Mouse (Mus musculus) midbrain, embryonic 13.5 days (tissue): ENCODE measurements at regions not wholly inside any gene's neighbourhood (a gene's known extent, or its start where the extent isn't known, plus 50 kb on each side); places are given as distances from the start of the nearest gene placed in this dataset.

Experiments used
- ATAC-seq: fragments of 200-750 bp; cut with Nextera tagmentation; 2 replicates; pipeline ENCODE4 v1.8.0; 2017; ENCODE audit warnings: mild to moderate bottlenecking, moderate TSS enrichment, moderate library complexity
- H3K27ac ChIP-seq: fragments of 300-500 bp; sonication (generic); 2 replicates; pipeline ENCODE4 v1.5.1; 2015; ENCODE audit warnings: inconsistent platforms, mild to moderate bottlenecking, moderate library complexity
- H3K27me3 ChIP-seq: fragments of 300-500 bp; sonication (generic); 2 replicates; pipeline ENCODE4 v1.6.1; 2015; ENCODE audit warnings: mild to moderate bottlenecking, inconsistent platforms
- H3K36me3 ChIP-seq: fragments of 300-500 bp; sonication (generic); 2 replicates; pipeline ENCODE4 v1.6.1; 2015; ENCODE audit warnings: mild to moderate bottlenecking, inconsistent platforms
- H3K4me1 ChIP-seq: fragments of 300-500 bp; sonication (generic); replicated peaks from 2 replicates; pipeline ENCODE4 v1.6.1; 2015; ENCODE audit warnings: inconsistent platforms
- H3K4me2 ChIP-seq: fragments of 300-500 bp; sonication (generic); replicated peaks from 2 replicates; pipeline ENCODE4 v1.6.1; 2015; ENCODE audit warnings: moderate library complexity, mild to moderate bottlenecking, inconsistent platforms
- H3K4me3 ChIP-seq: fragments of 300-500 bp; sonication (generic); replicated peaks from 2 replicates; pipeline ENCODE4 v1.5.1; 2015; ENCODE audit warnings: mild to moderate bottlenecking, inconsistent platforms
- H3K9ac ChIP-seq: fragments of 300-500 bp; sonication (generic); replicated peaks from 2 replicates; pipeline ENCODE4 v1.6.1; 2015; ENCODE audit warnings: mild to moderate bottlenecking, inconsistent platforms
- H3K9me3 ChIP-seq: fragments of 300-500 bp; sonication (generic); 2 replicates; pipeline ENCODE4 v1.6.1; 2016; ENCODE audit warnings: mild to moderate bottlenecking, inconsistent platforms
- WGBS: fragments of 180-500 bp; shearing (Covaris S2); methylation state at CpG from one replicate; pipeline ENCODE4 v1.1.7; 2015; 5-methylcytosine and 5-hydroxymethylcytosine counted together

DNA sequence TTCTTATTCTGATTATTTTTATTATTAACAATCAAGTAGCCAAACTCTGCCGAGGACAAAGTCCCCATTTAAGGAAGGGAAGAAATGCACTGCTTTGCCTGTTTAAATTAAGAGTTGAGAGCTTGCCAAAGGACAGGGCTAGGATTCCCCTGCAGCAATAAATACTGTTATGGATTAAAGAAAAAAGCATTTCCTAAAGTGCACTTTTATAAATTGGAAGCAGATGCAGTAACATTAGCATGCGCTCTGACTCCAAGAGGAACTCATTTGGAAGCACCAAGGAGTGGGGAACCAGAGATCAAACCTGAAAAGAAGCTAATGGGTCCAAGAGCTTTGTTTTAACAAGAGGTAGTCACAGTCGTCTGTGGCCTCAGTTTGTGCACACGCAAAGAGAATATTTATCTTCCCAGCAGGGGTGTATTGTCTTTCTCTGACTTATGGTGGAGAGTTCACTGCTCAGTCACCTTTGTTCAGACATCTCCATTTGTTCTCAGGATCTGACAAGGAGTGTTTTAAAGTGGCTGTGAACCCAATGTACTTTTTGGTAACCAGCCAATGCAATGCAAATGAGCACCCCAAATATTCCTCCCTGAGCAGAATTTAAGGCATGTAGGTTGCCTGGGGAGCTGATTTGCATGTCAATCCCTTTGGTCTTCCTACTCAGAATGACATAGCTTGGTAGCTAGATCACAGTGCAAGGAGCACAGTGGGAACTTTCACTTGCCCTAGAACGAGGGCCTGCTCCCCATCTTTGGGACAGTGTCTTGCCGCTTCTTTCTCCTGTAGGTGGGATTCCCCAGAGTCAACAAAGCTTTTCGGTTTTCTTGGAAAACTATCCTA is 119.1 kb upstream of the Nbea start:
- Histone ChIP-seq H3K36me3 (no peaks in the 10 kb centered on the region), H3K4me1 (peaks cover 10% of the 10 kb centered on the region), H3K4me2 (no peak overlapping the region), H3K4me3 (no peak overlapping the region), H3K9me3 (no peaks in the 10 kb centered on the region), H3K27ac (no peak overlapping the region), H3K27me3 (no peaks in the 10 kb centered on the region), H3K9ac (no peak overlapping the region)
- no peak for ATAC-seq
- 24% methylated on average over 7 of the region's 7 CpGs for WGBS

- 87% methylated on average over 1 of the region's 1 CpGs for WGBS
- Histone ChIP-seq H3K4me1 (peaks cover 10% of the 10 kb centered on the region), H3K9ac (no peak overlapping the region), H3K9me3 (no peaks in the 10 kb centered on the region), H3K27me3 (no peaks in the 10 kb centered on the region), H3K4me2 (no peak overlapping the region), H3K27ac (no peak overlapping the region), H3K4me3 (no peak overlapping the region), H3K36me3 (no peaks in the 10 kb centered on the region)
- ATAC-seq: no peak
Measured at GRCm38 (mm10) chr3:56300769-56301168, 117.3 kb upstream of the Nbea start.

DNA sequence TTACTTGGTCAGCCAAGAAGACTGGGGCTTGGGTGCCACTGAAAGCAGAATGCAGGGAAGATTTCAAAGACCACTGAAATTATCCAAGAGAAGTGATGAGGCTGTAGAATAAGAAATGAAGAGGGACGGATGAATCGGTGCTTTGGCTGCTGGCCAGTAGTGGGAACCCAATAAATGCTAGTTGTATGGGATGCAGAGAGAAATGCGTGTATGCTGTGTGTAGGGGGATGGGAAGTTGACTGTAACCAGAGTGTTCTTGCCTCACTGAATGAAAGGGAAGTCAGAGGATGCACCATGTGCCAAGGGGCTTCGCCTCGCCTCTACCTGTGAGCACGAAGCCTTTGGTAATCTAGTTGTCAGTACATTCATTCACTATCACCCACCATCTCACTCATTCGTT is 112.1 kb upstream of the Nbea start:
- Histone ChIP-seq H3K9me3 (no peaks in the 10 kb centered on the region), H3K9ac (no peak overlapping the region)
- no peak for ATAC-seq

DNA sequence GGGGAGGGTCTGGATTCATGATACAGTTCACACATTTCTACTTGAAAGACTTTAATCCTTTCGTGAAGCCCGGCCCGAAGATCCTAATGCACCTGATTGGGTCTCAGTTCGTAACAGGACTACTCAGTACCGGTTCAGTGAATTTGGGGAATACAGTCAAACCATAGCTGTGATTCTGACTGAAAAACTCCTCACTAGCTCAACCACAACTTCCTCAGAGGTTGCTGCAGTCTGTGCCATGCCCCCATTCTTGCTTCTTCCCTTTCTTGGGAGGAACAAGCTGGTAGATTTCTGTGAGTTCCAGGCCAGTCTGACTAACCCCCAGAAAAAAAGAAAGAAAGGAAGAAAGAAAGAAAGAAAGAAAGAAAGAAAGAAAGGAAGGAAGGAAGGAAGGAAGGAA is 98.0 kb upstream of the Nbea start:
- H3K9me3 ChIP-seq: no peaks in the 10 kb centered on the region
- 88% methylated on average over 5 of the region's 5 CpGs for WGBS
- ATAC-seq: no peak
- H3K4me3 ChIP-seq: no peak overlapping the region
- H3K27ac ChIP-seq: no peak overlapping the region
- no peak overlapping the region for H3K4me2 ChIP-seq
- H3K27me3 ChIP-seq: no peaks in the 10 kb centered on the region
- no peak overlapping the region for H3K9ac ChIP-seq
- no peaks in the 10 kb centered on the region for H3K36me3 ChIP-seq
- no peaks in the 10 kb centered on the region for H3K4me1 ChIP-seq

More for the DNA sequence above, 112.1 kb upstream of the Nbea start:
- Histone ChIP-seq H3K27ac (no peak overlapping the region), H3K4me3 (no peak overlapping the region), H3K36me3 (no peaks in the 10 kb centered on the region), H3K27me3 (no peaks in the 10 kb centered on the region), H3K4me1 (no peaks in the 10 kb centered on the region), H3K4me2 (no peak overlapping the region)
- WGBS: 85% methylated on average over 7 of the region's 7 CpGs

- Histone ChIP-seq H3K4me2 (no peak overlapping the region), H3K9me3 (no peaks in the 10 kb centered on the region), H3K27ac (no peak overlapping the region), H3K27me3 (no peaks in the 10 kb centered on the region), H3K4me3 (no peak overlapping the region), H3K9ac (no peak overlapping the region), H3K4me1 (no peaks in the 10 kb centered on the region), H3K36me3 (no peaks in the 10 kb centered on the region)
- WGBS: 93% methylated on average over 6 of the region's 6 CpGs
- no peak for ATAC-seq
Measured at GRCm38 (mm10) chr3:56280330-56280957, 96.9 kb upstream of the Nbea start.

GRCm38 (mm10) chr3:56272587-56272986 is 89.1 kb upstream of the Nbea start:
- H3K4me2 ChIP-seq: no peak overlapping the region
- H3K4me1 ChIP-seq: no peaks in the 10 kb centered on the region
- H3K9me3 ChIP-seq: no peaks in the 10 kb centered on the region
- 91% methylated on average over 3 of the region's 3 CpGs for WGBS
- no peaks in the 10 kb centered on the region for H3K36me3 ChIP-seq
- ATAC-seq: no peak
- H3K27me3 ChIP-seq: no peaks in the 10 kb centered on the region
- no peak overlapping the region for H3K4me3 ChIP-seq
- no peak overlapping the region for H3K9ac ChIP-seq
- H3K27ac ChIP-seq: no peak overlapping the region

- Histone ChIP-seq H3K4me2 (no peak overlapping the region), H3K4me1 (no peaks in the 10 kb centered on the region), H3K36me3 (no peaks in the 10 kb centered on the region), H3K4me3 (no peak overlapping the region), H3K9ac (no peak overlapping the region), H3K27ac (no peak overlapping the region), H3K9me3 (no peaks in the 10 kb centered on the region), H3K27me3 (no peaks in the 10 kb centered on the region)
- 88% methylated on average over 6 of the region's 6 CpGs for WGBS
- no peak for ATAC-seq
Measured at GRCm38 (mm10) chr3:56270241-56270830, 86.8 kb upstream of the Nbea start.

- WGBS: 89% methylated on average over 3 of the region's 3 CpGs
- Histone ChIP-seq H3K9me3 (no peaks in the 10 kb centered on the region), H3K4me2 (no peak overlapping the region), H3K4me3 (no peak overlapping the region), H3K4me1 (no peaks in the 10 kb centered on the region), H3K27ac (no peak overlapping the region), H3K36me3 (no peaks in the 10 kb centered on the region), H3K9ac (no peak overlapping the region), H3K27me3 (no peaks in the 10 kb centered on the region)
- no peak for ATAC-seq
Measured at GRCm38 (mm10) chr3:56261800-56262561, 78.5 kb upstream of the Nbea start.

DNA sequence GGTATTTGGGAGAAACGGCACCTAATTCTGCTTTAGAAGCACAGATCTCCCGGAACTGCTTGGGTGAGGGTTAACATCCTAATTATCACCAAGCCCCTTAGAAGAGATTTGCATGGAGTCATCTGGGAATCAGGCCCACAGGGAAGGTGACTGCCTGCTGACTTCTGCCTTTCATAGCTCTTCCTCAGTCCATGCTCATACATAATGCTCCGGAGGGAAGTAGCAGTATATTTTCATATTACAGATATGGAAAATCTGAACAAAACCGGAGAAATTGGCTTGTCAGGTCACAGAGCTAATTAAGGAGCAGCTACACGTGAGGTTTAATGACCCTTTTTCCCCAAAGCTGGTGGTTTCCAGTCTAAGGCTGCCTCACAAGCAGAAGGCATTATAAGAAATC is 72.8 kb upstream of the Nbea start:
- Histone ChIP-seq H3K9ac (no peak overlapping the region), H3K4me2 (no peak overlapping the region), H3K27me3 (no peaks in the 10 kb centered on the region), H3K27ac (peak overlapping the region; percentile 30; the same call in 1 of the 2 replicates), H3K36me3 (no peaks in the 10 kb centered on the region), H3K4me3 (no peak overlapping the region), H3K9me3 (no peaks in the 10 kb centered on the region), H3K4me1 (0 out of 2 replicates have a peak, but pooled peaks cover 11% of the 10 kb centered on the region)
- 0 out of 2 replicates have a peak, but pooled peaks have one; percentile 50 for ATAC-seq
- WGBS: 38% methylated on average over 5 of the region's 5 CpGs

DNA sequence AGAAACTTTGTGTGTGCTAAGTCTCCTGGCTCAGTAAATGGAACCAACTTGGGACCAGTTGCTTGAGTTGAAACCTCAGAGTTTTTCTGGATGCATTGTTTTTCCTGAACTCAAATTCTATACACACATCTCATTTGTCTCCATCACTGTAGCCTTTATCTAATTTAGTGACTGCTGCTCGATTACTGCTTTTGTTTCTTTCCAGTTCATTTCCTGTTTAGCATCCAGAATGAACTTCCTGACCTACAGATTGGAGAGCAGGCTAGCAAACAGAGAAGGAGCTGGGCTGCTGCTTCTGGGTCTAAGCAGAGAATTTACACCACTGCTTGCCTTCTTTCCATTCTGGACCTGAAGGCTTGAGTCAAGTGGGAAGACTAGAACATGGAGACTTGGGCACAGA is 60.9 kb upstream of the Nbea start:
- no peaks in the 10 kb centered on the region for H3K4me1 ChIP-seq
- no peak overlapping the region for H3K4me2 ChIP-seq
- WGBS: 53% methylated on average over 1 of the region's 1 CpGs
- no peak overlapping the region for H3K27ac ChIP-seq
- H3K9me3 ChIP-seq: no peaks in the 10 kb centered on the region
- no peaks in the 10 kb centered on the region for H3K36me3 ChIP-seq
- no peaks in the 10 kb centered on the region for H3K27me3 ChIP-seq
- no peak overlapping the region for H3K9ac ChIP-seq
- H3K4me3 ChIP-seq: no peak overlapping the region
- no peak for ATAC-seq

DNA sequence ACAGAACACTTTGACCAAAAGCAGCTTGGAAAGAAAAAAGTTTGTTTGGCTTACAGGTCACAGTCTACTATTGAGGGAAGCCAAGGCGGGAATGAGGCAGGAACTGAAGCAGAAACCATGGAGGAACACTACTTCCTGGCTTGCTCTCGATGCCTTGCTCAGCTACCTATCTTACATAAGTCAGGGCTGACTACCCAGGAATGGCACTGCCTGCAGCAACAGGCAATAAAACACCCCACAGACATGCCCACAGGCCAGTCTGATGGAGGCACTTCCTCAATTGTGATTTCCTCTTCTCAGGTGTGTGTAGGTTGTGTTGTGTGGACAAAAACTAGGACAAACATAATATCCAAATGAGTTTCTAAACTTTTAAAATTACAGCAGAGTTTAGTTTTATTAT is 54.7 kb upstream of the Nbea start:
- no peak overlapping the region for H3K27ac ChIP-seq
- no peak for ATAC-seq
- no peak overlapping the region for H3K4me2 ChIP-seq
- H3K9ac ChIP-seq: no peak overlapping the region
- no peaks in the 10 kb centered on the region for H3K4me1 ChIP-seq
- no peaks in the 10 kb centered on the region for H3K27me3 ChIP-seq
- no peaks in the 10 kb centered on the region for H3K9me3 ChIP-seq
- 87% methylated on average over 2 of the region's 2 CpGs for whole genome bisulfite sequencing
- no peaks in the 10 kb centered on the region for H3K36me3 ChIP-seq
- H3K4me3 ChIP-seq: no peak overlapping the region

GRCm38 (mm10) chr3:56236163-56236562 is 52.7 kb upstream of the Nbea start:
- Histone ChIP-seq H3K27me3 (no peaks in the 10 kb centered on the region), H3K9me3 (no peaks in the 10 kb centered on the region), H3K36me3 (no peaks in the 10 kb centered on the region), H3K4me1 (no peaks in the 10 kb centered on the region), H3K4me2 (no peak overlapping the region), H3K9ac (no peak overlapping the region), H3K4me3 (no peak overlapping the region), H3K27ac (no peak overlapping the region)
- WGBS: 72% methylated on average over 1 of the region's 1 CpGs
- ATAC-seq: no peak
